Mouse (Mus musculus): Measurements from ENCODE around the gene Snapin. TPM values are rescaled to one million over a fixed set of nuclear protein-coding genes. Genes with fewer than 3 reads are reported as not detected.
A peak's percentile ranks its signal among the peaks of the same experiment; 100 is the strongest.

Snapin gene
- total and polyA plus RNA-seq, 3 experiments: 18.9 to 39.8 (median 37.8) TPM

- Histone ChIP-seq H3K4me1 (ENCODE audit: control insufficient read depth in 1 of 2, insufficient read depth in 2 of 2) (peaks cover 4 to 7% of the 10 kb centered on the region in 2 experiments; a peak in 2 of 4 replicates), H3K9ac (ENCODE audit: insufficient read depth, low read depth) (no peak overlapping the region; the same call in 1 of the 2 replicates), H3K27ac (ENCODE audit: insufficient read depth, low read depth) (no peak overlapping the region), H3K4me3 (replicated peaks in 1 of 3; ENCODE audit: low read depth in 2 of 3, low read length in 2 of 3, poor library complexity in 1 of 3) (peak overlapping the region; percentile 3 to 50 (median 41)), H3K9me3 (replicated peaks; ENCODE audit: low read length) (peaks cover 11% of the 10 kb centered on the region), H3K36me3 (replicated peaks in 1 of 2; ENCODE audit: control insufficient read depth in 1 of 2, insufficient read depth in 1 of 2, low read length in 1 of 2) (no peaks in the 10 kb centered on the region), H3K4me2 (ENCODE audit: insufficient read depth, low read depth, poor library complexity, severe bottlenecking) (peak overlapping the region; percentile 98), H3K27me3 (replicated peaks) (peaks cover 19% of the 10 kb centered on the region), H3K79me2 (replicated peaks; ENCODE audit: control insufficient read depth, extremely low read depth, insufficient read depth, poor library complexity, severe bottlenecking) (no peaks in the 10 kb centered on the region)
- in situ Hi-C loops (cut with MboI; ENCODE audit: low pct_ligation_motif_present, low pct_unique_long_range_greater_than_20kb, low sequenced_read_pairs): loop anchor here (5.0 kb wide), 1 partner anchor 49 kb away; no protein-coding TSS in a partner anchor
- TF ChIP-seq KAT2A (IDR thresholded peaks at IDR 0.05; ENCODE audit: insufficient replicate concordance, low read length) (no peak), CTCF (conservative IDR thresholded peaks at IDR 0.05 in 1 of 2, IDR thresholded peaks at IDR 0.05 in 1 of 2; ENCODE audit: low read depth in 2 of 2, low read length in 2 of 2) (peak; percentile 33 to 89; a peak in 3 of 4 replicates), JUND (conservative IDR thresholded peaks at IDR 0.05; ENCODE audit: low read depth, low read length) (peak; percentile 31; the same call in 1 of the 2 replicates), ZNF384 (IDR thresholded peaks at IDR 0.05; ENCODE audit: low read depth, low read length) (no peak), MYC (IDR thresholded peaks at IDR 0.05; ENCODE audit: low read depth, low read length) (no peak), E2F4 (IDR thresholded peaks at IDR 0.05; ENCODE audit: insufficient replicate concordance, low read depth, low read length) (no peak), MEF2A (IDR thresholded peaks at IDR 0.05; ENCODE audit: borderline replicate concordance, low read depth, low read length) (no peak), CHD2 (IDR thresholded peaks at IDR 0.05; ENCODE audit: low read length) (no peak), MAZ (IDR thresholded peaks at IDR 0.05; ENCODE audit: low read depth, low read length) (peak; percentile 33; the same call in 1 of the 2 replicates), NRF1 (IDR thresholded peaks at IDR 0.05; ENCODE audit: low read depth, low read length) (no peak), RCOR1 (conservative IDR thresholded peaks at IDR 0.05; ENCODE audit: low read depth, low read length) (no peak), POLR2AphosphoS2 (IDR thresholded peaks at IDR 0.05; ENCODE audit: low read depth, low read length) (no peak), TBP (conservative IDR thresholded peaks at IDR 0.05; ENCODE audit: low read depth, low read length) (no peak), ZC3H11A (IDR thresholded peaks at IDR 0.05; ENCODE audit: low read depth, low read length) (0 out of 2 replicates have a peak, but pooled peaks have one; percentile 6), POLR2A (IDR thresholded peaks at IDR 0.05; ENCODE audit: low read depth, low read length) (no peak), PAX5 (IDR thresholded peaks at IDR 0.05; ENCODE audit: low read length) (no peak), RAD21 (IDR thresholded peaks at IDR 0.05; ENCODE audit: low read depth, low read length) (peak; percentile 90), IRF4 (IDR thresholded peaks at IDR 0.05; ENCODE audit: low read depth, low read length) (peak; percentile 39; the same call in 1 of the 2 replicates), SMC3 (IDR thresholded peaks at IDR 0.05; ENCODE audit: low read depth, low read length) (peak; percentile 69)
- DNase-seq (ENCODE audit: extremely low read depth): peak; percentile 14
- dilution Hi-C loops (cut with MboI; ENCODE audit: extremely low pct_ligation_motif_present, extremely low pct_unique_long_range_greater_than_20kb, low sequenced_read_pairs): no loop called here
These were observed 24.5 kb downstream of the Snapin start for GRCm38 (mm10) chr3:90466311-90466766.

GRCm38 (mm10) chr3:90465686-90466310 is 25.0 kb downstream of the Snapin start, which contains the start of gene Npr1:
TSS of gene Npr1 (minus strand) at chr3:90465866.
- Histone ChIP-seq H3K27me3 (replicated peaks) (peaks cover 24% of the 10 kb centered on the region), H3K4me1 (ENCODE audit: control insufficient read depth in 1 of 2, insufficient read depth in 2 of 2) (peaks cover 4 to 7% of the 10 kb centered on the region in 2 experiments; a peak in 2 of 4 replicates), H3K79me2 (replicated peaks; ENCODE audit: control insufficient read depth, extremely low read depth, insufficient read depth, poor library complexity, severe bottlenecking) (no peaks in the 10 kb centered on the region), H3K36me3 (replicated peaks in 1 of 2; ENCODE audit: control insufficient read depth in 1 of 2, insufficient read depth in 1 of 2, low read length in 1 of 2) (no peaks in the 10 kb centered on the region), H3K27ac (ENCODE audit: insufficient read depth, low read depth) (no peak within 1 kb of the TSS; the same call in 1 of the 2 replicates), H3K4me3 (replicated peaks in 1 of 3; ENCODE audit: low read depth in 2 of 3, low read length in 2 of 3, poor library complexity in 1 of 3) (peak within 1 kb of the TSS; percentile 3 to 50 (median 41)), H3K9me3 (replicated peaks; ENCODE audit: low read length) (peaks cover 11% of the 10 kb centered on the region), H3K9ac (ENCODE audit: insufficient read depth, low read depth) (no peak within 1 kb of the TSS; the same call in 1 of the 2 replicates), H3K4me2 (ENCODE audit: insufficient read depth, low read depth, poor library complexity, severe bottlenecking) (peak within 1 kb of the TSS; percentile 98)
- in situ Hi-C loops (cut with MboI; ENCODE audit: low pct_ligation_motif_present, low pct_unique_long_range_greater_than_20kb, low sequenced_read_pairs): loop anchor here (5.0 kb wide), 1 partner anchor 48 kb away; no protein-coding TSS in a partner anchor
- no peak for DNase-seq (ENCODE audit: extremely low read depth)
- no peak for TF ChIP-seq JUND (conservative IDR thresholded peaks at IDR 0.05; ENCODE audit: low read depth, low read length)
- TF ChIP-seq E2F4 (IDR thresholded peaks at IDR 0.05; ENCODE audit: insufficient replicate concordance, low read depth, low read length): no peak
- TF ChIP-seq UBTF (IDR thresholded peaks at IDR 0.05; ENCODE audit: low read depth, low read length): no peak
- TF ChIP-seq RCOR1 (conservative IDR thresholded peaks at IDR 0.05; ENCODE audit: low read depth, low read length): no peak
- TF ChIP-seq ZKSCAN1 (IDR thresholded peaks at IDR 0.05; ENCODE audit: borderline replicate concordance, low read depth, low read length): no peak
- TF ChIP-seq USF2 (conservative IDR thresholded peaks at IDR 0.05; ENCODE audit: low read depth, low read length): no peak
- no peak for TF ChIP-seq ZC3H11A (IDR thresholded peaks at IDR 0.05; ENCODE audit: low read depth, low read length)
- TF ChIP-seq MAFK (IDR thresholded peaks at IDR 0.05; ENCODE audit: insufficient replicate concordance, low read length): no peak
- TF ChIP-seq JUN (IDR thresholded peaks at IDR 0.05; ENCODE audit: insufficient read depth, low read depth, low read length): no peak
- TF ChIP-seq SIN3A (IDR thresholded peaks at IDR 0.05; ENCODE audit: low read length): no peak
- TF ChIP-seq MYC (IDR thresholded peaks at IDR 0.05; ENCODE audit: low read depth, low read length): no peak
- no peak for TF ChIP-seq GABPA (IDR thresholded peaks at IDR 0.05; ENCODE audit: insufficient replicate concordance, low read depth, low read length)
- TF ChIP-seq MAZ (IDR thresholded peaks at IDR 0.05; ENCODE audit: low read depth, low read length): no peak
- TF ChIP-seq NRF1 (IDR thresholded peaks at IDR 0.05; ENCODE audit: low read depth, low read length): no peak
- TF ChIP-seq SMC3 (IDR thresholded peaks at IDR 0.05; ENCODE audit: low read depth, low read length): no peak
- no peak for TF ChIP-seq MEF2A (IDR thresholded peaks at IDR 0.05; ENCODE audit: borderline replicate concordance, low read depth, low read length)
- no peak for TF ChIP-seq CHD2 (IDR thresholded peaks at IDR 0.05; ENCODE audit: low read length)
- no peak for TF ChIP-seq TBP (conservative IDR thresholded peaks at IDR 0.05; ENCODE audit: low read depth, low read length)
- dilution Hi-C loops (cut with MboI; ENCODE audit: extremely low pct_ligation_motif_present, extremely low pct_unique_long_range_greater_than_20kb, low sequenced_read_pairs): no loop called here
